Mouse (Mus musculus): ENCODE measurements at regions not wholly inside any gene's neighbourhood (a gene's known extent, or its start where the extent isn't known, plus 50 kb on each side); places are given as distances from the start of the nearest gene placed in this dataset.
"Not testable (repeated sequence)": the region's sequence is repeated elsewhere in the genome, so short reads cannot be mapped to it uniquely, and the experiment has no call there.

DNA sequence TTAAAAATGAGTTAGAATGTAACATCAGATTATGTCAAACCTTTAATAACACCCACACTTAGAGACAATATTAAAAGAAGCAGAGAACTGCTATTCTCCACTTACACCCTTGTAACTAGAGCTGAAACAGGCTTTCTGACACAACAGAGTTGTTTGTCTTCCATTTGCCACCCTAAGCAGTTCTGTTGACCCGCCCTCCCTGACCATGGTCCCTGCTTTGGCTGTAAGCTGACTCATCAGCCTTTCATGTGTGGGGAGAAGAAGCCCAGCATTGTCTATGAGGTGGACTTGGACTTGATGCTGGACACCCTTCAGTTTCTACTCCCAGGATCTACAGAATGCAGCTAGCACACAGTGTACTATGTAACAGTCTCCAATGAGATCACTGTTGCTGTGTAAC, 91.6 kb upstream of the Zfp706 start:
- Histone ChIP-seq H3K4me1 (replicated peaks; ENCODE audit: control insufficient read depth, insufficient read depth, low read length) (no peaks in the 10 kb centered on the region), H3K27me3 (replicated peaks; ENCODE audit: control insufficient read depth, insufficient read depth, low read length) (no peaks in the 10 kb centered on the region), H3K9ac (ENCODE audit: low read depth, low read length) (no peak overlapping the region), H3K27ac (ENCODE audit: low read depth, low read length) (no peak overlapping the region), H3K9me3 (ENCODE audit: control insufficient read depth) (no peaks in the 10 kb centered on the region), H3K36me3 (ENCODE audit: control insufficient read depth, insufficient read depth) (no peaks in the 10 kb centered on the region), H3K4me2 (replicated peaks; ENCODE audit: low read depth) (no peak overlapping the region), H3K4me3 (ENCODE audit: low read depth, low read length) (no peak overlapping the region)
- ATAC-seq, result no peak
- no peak for TF ChIP-seq CTCF (IDR thresholded peaks at IDR 0.05; ENCODE audit: low read depth)
- 92% methylated on average over 1 of the region's 1 CpGs for WGBS

DNA sequence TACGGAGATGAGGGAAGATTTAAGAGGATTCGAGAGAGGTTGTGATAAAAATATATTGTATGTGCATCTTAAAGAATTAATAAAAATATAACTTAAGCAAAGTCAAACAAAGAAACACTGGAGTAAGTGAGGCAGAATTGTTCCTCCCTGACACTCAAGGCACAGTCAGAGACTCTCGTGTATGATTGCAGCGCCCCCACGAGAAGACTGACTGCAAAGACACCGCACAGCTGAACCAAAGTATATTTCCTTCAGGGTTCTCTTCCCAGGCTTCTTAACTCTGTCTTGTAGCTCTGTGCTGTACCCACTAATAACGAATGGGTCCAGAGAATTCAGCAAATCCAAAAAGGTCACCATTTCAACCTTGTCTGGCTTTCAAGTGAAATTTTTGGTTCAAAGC, 89.9 kb upstream of the Zfp706 start:
- Histone ChIP-seq H3K9me3 (ENCODE audit: control insufficient read depth) (no peaks in the 10 kb centered on the region), H3K4me3 (ENCODE audit: low read depth, low read length) (no peak overlapping the region), H3K36me3 (ENCODE audit: control insufficient read depth, insufficient read depth) (no peaks in the 10 kb centered on the region), H3K4me2 (replicated peaks; ENCODE audit: low read depth) (no peak overlapping the region), H3K27ac (ENCODE audit: low read depth, low read length) (no peak overlapping the region), H3K9ac (ENCODE audit: low read depth, low read length) (no peak overlapping the region), H3K4me1 (replicated peaks; ENCODE audit: control insufficient read depth, insufficient read depth, low read length) (no peaks in the 10 kb centered on the region), H3K27me3 (replicated peaks; ENCODE audit: control insufficient read depth, insufficient read depth, low read length) (no peaks in the 10 kb centered on the region)
- no peak for ATAC-seq
- 93% methylated on average over 7 of the region's 7 CpGs for WGBS
- no peak for TF ChIP-seq CTCF (IDR thresholded peaks at IDR 0.05; ENCODE audit: low read depth)

DNA sequence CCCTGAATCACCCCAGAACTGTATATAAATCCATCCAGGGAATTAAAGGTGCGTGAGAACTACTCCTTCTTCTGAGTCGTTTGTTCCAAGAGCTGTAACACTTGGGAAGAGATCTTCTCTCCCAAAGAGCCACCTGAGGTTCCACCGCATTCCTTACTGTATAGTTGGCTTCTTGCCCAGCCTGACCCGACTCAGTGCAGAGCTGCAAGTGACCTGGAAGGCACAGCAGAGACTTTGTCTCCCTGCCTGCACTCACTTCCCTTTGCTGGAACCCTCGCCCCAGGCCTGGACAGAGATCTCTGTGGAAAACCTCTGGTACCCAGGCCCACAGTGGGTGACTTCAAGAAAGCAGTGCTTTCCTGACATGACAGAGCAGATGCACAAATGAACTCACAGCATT, 83.6 kb upstream of the Zfp706 start:
- WGBS, result 54% methylated on average over 5 of the region's 5 CpGs
- not testable (repeated sequence) for H3K36me3 ChIP-seq (ENCODE audit: control insufficient read depth, insufficient read depth); H3K4me2 ChIP-seq (replicated peaks; ENCODE audit: low read depth); H3K27me3 ChIP-seq (replicated peaks; ENCODE audit: control insufficient read depth, insufficient read depth, low read length); H3K9me3 ChIP-seq (ENCODE audit: control insufficient read depth); H3K4me1 ChIP-seq (replicated peaks; ENCODE audit: control insufficient read depth, insufficient read depth, low read length); ATAC-seq; H3K27ac ChIP-seq (ENCODE audit: low read depth, low read length); H3K4me3 ChIP-seq (ENCODE audit: low read depth, low read length); H3K9ac ChIP-seq (ENCODE audit: low read depth, low read length)

DNA sequence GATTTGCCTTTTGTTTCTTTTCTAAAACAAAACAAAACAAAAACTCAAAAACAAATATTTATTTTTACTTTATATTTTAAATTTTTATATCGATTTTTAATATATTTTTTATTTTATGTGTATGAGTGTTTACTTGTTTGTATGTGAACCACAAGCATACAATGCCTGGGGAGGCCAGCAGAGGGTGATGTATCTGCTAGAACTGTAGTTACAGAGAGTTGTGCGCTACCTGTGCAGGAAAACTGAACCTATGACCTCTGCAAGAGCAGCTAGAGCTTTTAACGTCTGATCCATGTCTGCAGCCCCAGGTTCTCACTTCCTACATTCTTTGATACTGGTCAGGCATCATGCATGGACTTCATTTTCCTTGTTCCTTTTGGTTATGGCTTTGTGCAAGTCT, 76.2 kb upstream of the Zfp706 start:
- no peak for TF ChIP-seq CTCF (IDR thresholded peaks at IDR 0.05; ENCODE audit: low read depth)
- H3K27ac ChIP-seq (ENCODE audit: low read depth, low read length), result no peak overlapping the region
- ATAC-seq, result no peak

DNA sequence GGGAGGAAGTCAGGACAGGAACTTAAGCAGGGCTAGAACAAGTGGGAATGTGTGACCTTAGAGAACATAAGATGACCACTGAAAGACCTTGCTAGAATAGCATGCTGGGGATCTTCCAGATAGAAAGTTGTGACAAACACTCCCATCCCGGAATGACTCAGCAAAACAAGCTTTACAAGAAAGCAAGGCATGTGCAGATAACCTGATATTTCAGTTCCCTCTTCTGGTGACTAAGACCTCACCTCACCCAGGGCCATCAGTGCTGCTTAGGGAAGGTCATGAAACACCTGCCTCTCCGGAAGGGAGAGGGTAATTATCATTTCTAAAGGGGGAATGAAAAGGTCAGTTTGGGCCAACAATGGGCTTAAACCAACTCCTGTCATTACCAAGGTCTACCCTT, 74.3 kb upstream of the Zfp706 start:
- ATAC-seq, result no peak
- 55% methylated on average over 2 of the region's 2 CpGs for WGBS
- Histone ChIP-seq H3K9me3 (ENCODE audit: control insufficient read depth) (no peaks in the 10 kb centered on the region), H3K9ac (ENCODE audit: low read depth, low read length) (no peak overlapping the region), H3K36me3 (ENCODE audit: control insufficient read depth, insufficient read depth) (no peaks in the 10 kb centered on the region), H3K27ac (ENCODE audit: low read depth, low read length) (no peak overlapping the region), H3K4me1 (replicated peaks; ENCODE audit: control insufficient read depth, insufficient read depth, low read length) (no peaks in the 10 kb centered on the region), H3K4me2 (replicated peaks; ENCODE audit: low read depth) (no peak overlapping the region), H3K4me3 (ENCODE audit: low read depth, low read length) (no peak overlapping the region), H3K27me3 (replicated peaks; ENCODE audit: control insufficient read depth, insufficient read depth, low read length) (no peaks in the 10 kb centered on the region)
- TF ChIP-seq CTCF (IDR thresholded peaks at IDR 0.05; ENCODE audit: low read depth), result no peak

More for the DNA sequence above, 76.2 kb upstream of the Zfp706 start:
- WGBS, result 79% methylated on average over 3 of the region's 3 CpGs
- Histone ChIP-seq H3K27me3 (replicated peaks; ENCODE audit: control insufficient read depth, insufficient read depth, low read length) (no peaks in the 10 kb centered on the region), H3K36me3 (ENCODE audit: control insufficient read depth, insufficient read depth) (no peaks in the 10 kb centered on the region), H3K4me2 (replicated peaks; ENCODE audit: low read depth) (no peak overlapping the region), H3K4me1 (replicated peaks; ENCODE audit: control insufficient read depth, insufficient read depth, low read length) (no peaks in the 10 kb centered on the region), H3K4me3 (ENCODE audit: low read depth, low read length) (no peak overlapping the region), H3K9ac (ENCODE audit: low read depth, low read length) (no peak overlapping the region), H3K9me3 (ENCODE audit: control insufficient read depth) (no peaks in the 10 kb centered on the region)

DNA sequence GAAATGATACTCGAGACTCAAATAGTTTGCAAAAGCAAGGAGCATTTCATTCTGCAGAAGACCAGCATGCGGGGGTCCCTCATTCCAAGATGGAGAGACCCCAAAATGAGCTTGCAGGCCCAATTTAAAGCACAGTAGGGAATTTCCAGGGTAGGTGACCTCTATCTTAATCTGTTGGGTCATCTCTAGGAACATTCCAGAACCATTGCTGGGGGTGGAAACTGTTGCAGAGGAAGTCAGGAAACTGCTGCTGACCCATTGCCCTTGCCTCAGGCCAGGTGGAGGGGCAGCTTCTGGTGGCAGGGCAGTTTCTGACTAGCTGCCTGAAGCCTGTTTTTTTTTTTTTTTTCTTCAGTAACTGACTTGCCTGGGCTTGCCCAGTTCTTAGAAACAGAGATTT, 73.4 kb upstream of the Zfp706 start:
- ATAC-seq, result no peak
- Histone ChIP-seq H3K4me3 (ENCODE audit: low read depth, low read length) (no peak overlapping the region), H3K4me1 (replicated peaks; ENCODE audit: control insufficient read depth, insufficient read depth, low read length) (no peaks in the 10 kb centered on the region), H3K36me3 (ENCODE audit: control insufficient read depth, insufficient read depth) (no peaks in the 10 kb centered on the region), H3K27me3 (replicated peaks; ENCODE audit: control insufficient read depth, insufficient read depth, low read length) (no peaks in the 10 kb centered on the region), H3K4me2 (replicated peaks; ENCODE audit: low read depth) (no peak overlapping the region), H3K9ac (ENCODE audit: low read depth, low read length) (no peak overlapping the region), H3K9me3 (ENCODE audit: control insufficient read depth) (no peaks in the 10 kb centered on the region), H3K27ac (ENCODE audit: low read depth, low read length) (no peak overlapping the region)
- WGBS, result 98% methylated on average over 2 of the region's 2 CpGs
- no peak for TF ChIP-seq CTCF (IDR thresholded peaks at IDR 0.05; ENCODE audit: low read depth)

DNA sequence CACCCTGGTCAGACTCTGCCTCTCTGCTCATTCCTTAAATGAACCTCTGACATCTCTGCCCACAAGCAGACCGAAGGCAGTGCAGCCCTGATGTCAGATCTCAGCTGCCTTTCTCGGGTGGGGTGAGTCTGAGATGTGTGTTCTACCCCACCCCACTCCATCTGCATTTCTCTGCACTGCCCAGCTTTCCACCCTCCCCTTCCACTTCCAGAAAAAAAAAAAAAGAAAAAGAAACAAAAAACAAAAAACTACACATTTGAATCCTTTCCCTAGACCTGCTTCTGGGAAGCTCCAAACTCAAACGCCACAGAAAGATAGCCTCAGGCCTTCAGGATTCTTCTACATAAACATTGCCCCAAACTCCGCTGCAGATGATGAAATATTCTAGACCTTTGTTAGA, 72.8 kb upstream of the Zfp706 start:
- no peak overlapping the region for H3K27ac ChIP-seq (ENCODE audit: low read depth, low read length)
- no peak overlapping the region for H3K4me2 ChIP-seq (replicated peaks; ENCODE audit: low read depth)
- no peaks in the 10 kb centered on the region for H3K4me1 ChIP-seq (replicated peaks; ENCODE audit: control insufficient read depth, insufficient read depth, low read length)
- ATAC-seq, result no peak
- no peaks in the 10 kb centered on the region for H3K36me3 ChIP-seq (ENCODE audit: control insufficient read depth, insufficient read depth)
- H3K4me3 ChIP-seq (ENCODE audit: low read depth, low read length), result no peak overlapping the region
- H3K27me3 ChIP-seq (replicated peaks; ENCODE audit: control insufficient read depth, insufficient read depth, low read length), result no peaks in the 10 kb centered on the region
- TF ChIP-seq CTCF (IDR thresholded peaks at IDR 0.05; ENCODE audit: low read depth), result no peak
- 93% methylated on average over 4 of the region's 4 CpGs for WGBS
- H3K9me3 ChIP-seq (ENCODE audit: control insufficient read depth), result no peaks in the 10 kb centered on the region
- no peak overlapping the region for H3K9ac ChIP-seq (ENCODE audit: low read depth, low read length)

DNA sequence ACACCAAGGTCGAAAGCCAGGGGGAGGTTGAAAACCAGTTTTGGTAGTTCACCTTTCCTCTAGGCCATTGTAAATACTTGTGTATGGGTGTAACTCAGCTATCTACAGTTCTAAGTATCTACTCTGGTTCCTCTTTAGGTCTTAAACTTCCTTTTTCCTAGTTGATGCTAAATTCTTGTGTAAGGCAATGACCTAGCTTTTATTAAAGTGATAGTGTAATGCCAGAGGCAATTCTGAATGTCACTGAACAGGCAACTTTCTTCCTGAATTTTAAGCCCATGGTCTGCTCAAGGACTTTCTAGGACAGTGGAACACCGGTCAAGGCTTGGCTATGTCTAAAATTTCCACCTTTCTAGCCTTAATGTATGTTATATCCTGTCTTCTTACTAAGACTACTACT, 66.6 kb upstream of the Zfp706 start:
- not testable (repeated sequence) for H3K4me3 ChIP-seq (ENCODE audit: low read depth, low read length); H3K27me3 ChIP-seq (replicated peaks; ENCODE audit: control insufficient read depth, insufficient read depth, low read length); H3K4me2 ChIP-seq (replicated peaks; ENCODE audit: low read depth); H3K9ac ChIP-seq (ENCODE audit: low read depth, low read length); H3K36me3 ChIP-seq (ENCODE audit: control insufficient read depth, insufficient read depth); H3K27ac ChIP-seq (ENCODE audit: low read depth, low read length); H3K9me3 ChIP-seq (ENCODE audit: control insufficient read depth); ATAC-seq; H3K4me1 ChIP-seq (replicated peaks; ENCODE audit: control insufficient read depth, insufficient read depth, low read length)
- WGBS, result 90% methylated on average over 2 of the region's 2 CpGs
